Mouse (Mus musculus): ENCODE data around the gene Tfeb.

GRCm38 (mm10) chr17:47803662-47804061 lies 66.8 kb downstream of the Tfeb start:
- TF ChIP-seq CTCF (IDR thresholded peaks at IDR 0.05; ENCODE audit: low read depth, low read length) (no peak; the same call in 1 of the 2 replicates), POLR2A (IDR thresholded peaks at IDR 0.05; ENCODE audit: extremely low read depth, insufficient read depth, low read length) (no peak)
